Mouse (Mus musculus): ENCODE measurements around the gene Vegfb. TPM values are rescaled to one million over a fixed set of nuclear protein-coding genes. Genes with fewer than 3 reads are reported as not detected.

The Vegfb gene
- polyA plus RNA-seq, 1 experiment from 2014 or later = 43.9 TPM

DNA sequence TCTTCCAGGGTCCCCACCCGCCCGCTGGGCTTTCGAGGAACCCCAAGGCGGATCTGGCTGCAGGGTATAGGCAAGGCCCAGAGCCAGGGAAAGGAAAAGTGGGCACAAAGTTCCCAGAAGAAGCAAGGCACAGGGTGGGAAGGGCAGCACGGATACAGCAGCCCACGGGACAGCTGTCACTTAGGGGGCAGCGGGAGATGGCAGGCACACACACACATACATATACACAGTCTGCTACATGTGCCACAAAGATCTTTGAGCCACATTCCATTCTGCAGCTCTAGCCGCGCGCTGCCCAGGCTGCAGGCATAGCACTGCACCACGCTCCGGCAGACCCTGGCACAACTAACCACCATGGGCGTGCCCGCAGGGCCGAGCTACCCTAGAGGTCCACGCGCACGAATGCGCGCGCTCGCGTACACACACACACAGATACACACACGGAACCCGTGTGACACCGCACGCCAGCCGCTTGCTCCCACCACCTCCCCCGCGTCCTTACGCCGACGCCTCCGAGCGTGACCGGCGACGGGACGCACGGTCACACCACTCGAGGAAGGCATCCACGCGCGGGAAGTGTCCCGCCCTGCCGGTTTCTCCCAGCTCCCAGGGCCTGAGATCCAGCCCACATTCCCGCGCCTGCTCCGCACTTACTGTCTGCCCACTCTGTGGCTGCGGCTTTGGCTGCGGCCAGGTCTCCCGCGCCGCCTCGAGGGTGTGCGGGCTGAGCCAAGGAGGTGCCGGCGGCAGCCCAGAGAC is 53.8 kb downstream of the Vegfb start:
- peaks cover 72% of the 10 kb centered on the region for H3K27me3 ChIP-seq (replicated peaks; ENCODE audit: control insufficient read depth, insufficient read depth, low read length)
- peak overlapping the region; percentile 37 for H3K4me3 ChIP-seq (ENCODE audit: low read depth, low read length)
- peak; percentile 70 for ATAC-seq (ENCODE audit: low read depth)
- no peaks in the 10 kb centered on the region for H3K36me3 ChIP-seq (ENCODE audit: control insufficient read depth, insufficient read depth, low read length)
- peaks cover 6% of the 10 kb centered on the region; the same call in 1 of the 2 replicates for H3K4me1 ChIP-seq (ENCODE audit: control insufficient read depth, insufficient read depth, low read length)
- DNase-seq (ENCODE audit: low spot score) = peak; percentile 39
- no peak overlapping the region for H3K27ac ChIP-seq (replicated peaks; ENCODE audit: low read depth, low read length)
- H3K9me3 ChIP-seq (ENCODE audit: control insufficient read depth, low read length) = no peaks in the 10 kb centered on the region
- WGBS = 4% methylated on average over 39 of the region's 58 CpGs
- H3K9ac ChIP-seq (ENCODE audit: low read depth, low read length) = peak overlapping the region; percentile 52
- peak overlapping the region; percentile 61 for H3K4me2 ChIP-seq (ENCODE audit: low read depth, low read length)

DNA sequence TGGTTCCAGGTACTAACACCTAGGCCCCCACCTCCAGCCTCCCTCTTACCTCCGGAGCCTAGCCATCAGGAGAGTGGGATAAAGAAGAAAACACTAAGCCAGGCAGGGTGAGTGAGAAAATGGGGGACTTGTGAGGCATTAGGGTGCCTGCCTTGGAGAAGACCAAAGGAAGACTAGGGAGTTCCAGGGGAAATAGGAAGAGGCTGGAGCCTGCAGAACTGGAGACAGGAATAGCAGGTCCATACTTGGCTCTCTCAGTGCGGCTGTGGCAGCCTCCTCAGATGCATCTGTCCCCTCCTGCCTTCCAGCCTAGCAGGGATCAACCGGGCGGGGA is 54.4 kb downstream of the Vegfb start:
- DNase-seq (ENCODE audit: low spot score) (no peak), ATAC-seq (ENCODE audit: low read depth) (no peak)
- 24% methylated on average over 4 of the region's 4 CpGs for WGBS
- Histone ChIP-seq H3K27me3 (replicated peaks; ENCODE audit: control insufficient read depth, insufficient read depth, low read length) (peaks cover 76% of the 10 kb centered on the region), H3K36me3 (ENCODE audit: control insufficient read depth, insufficient read depth, low read length) (no peaks in the 10 kb centered on the region), H3K27ac (replicated peaks; ENCODE audit: low read depth, low read length) (no peak overlapping the region), H3K4me2 (ENCODE audit: low read depth, low read length) (peak overlapping the region; percentile 61), H3K4me3 (ENCODE audit: low read depth, low read length) (peak overlapping the region; percentile 37), H3K9me3 (ENCODE audit: control insufficient read depth, low read length) (no peaks in the 10 kb centered on the region), H3K4me1 (ENCODE audit: control insufficient read depth, insufficient read depth, low read length) (peaks cover 6% of the 10 kb centered on the region; the same call in 1 of the 2 replicates), H3K9ac (ENCODE audit: low read depth, low read length) (no peak overlapping the region)

Other genes starting within 250 kb of the Vegfb start
- 27.1 and 27.9 TPM in 2 replicates for gene Rps6ka4, start 147.0 kb downstream of the Vegfb start, polyA plus RNA-seq (2014; fragmentation: Nextera tagmentation; extraction: Ambion mirVana)
- gene Ccdc88b, start 129.4 kb downstream of the Vegfb start, polyA plus RNA-seq (2014; fragmentation: Nextera tagmentation; extraction: Ambion mirVana) = 1.2 and 1.3 TPM in 2 replicates
- gene Trmt112, start 78.0 kb downstream of the Vegfb start, polyA plus RNA-seq (2014; fragmentation: Nextera tagmentation; extraction: Ambion mirVana) = 137 and 143 TPM in 2 replicates
- 218 and 243 TPM in 2 replicates for gene Prdx5, start 77.5 kb downstream of the Vegfb start, polyA plus RNA-seq (2014; fragmentation: Nextera tagmentation; extraction: Ambion mirVana)
- 4.7 and 4.8 TPM in 2 replicates for gene Esrra, start 65.8 kb downstream of the Vegfb start, polyA plus RNA-seq (2014; fragmentation: Nextera tagmentation; extraction: Ambion mirVana)
- 3.4 and 4.8 TPM in 2 replicates for gene Catsperz, start 62.3 kb downstream of the Vegfb start, polyA plus RNA-seq (2014; fragmentation: Nextera tagmentation; extraction: Ambion mirVana)
- gene Kcnk4, start 53.1 kb downstream of the Vegfb start, polyA plus RNA-seq (2014; fragmentation: Nextera tagmentation; extraction: Ambion mirVana) = 1.0 and 1.6 TPM in 2 replicates
- 70.7 and 83.3 TPM in 2 replicates for gene Bad, start 45.8 kb downstream of the Vegfb start, polyA plus RNA-seq (2014; fragmentation: Nextera tagmentation; extraction: Ambion mirVana)
- gene Gpr137, start 45.2 kb downstream of the Vegfb start, polyA plus RNA-seq (2014; fragmentation: Nextera tagmentation; extraction: Ambion mirVana) = 29.7 and 35.0 TPM in 2 replicates
- gene Ppp1r14b, start 12.7 kb downstream of the Vegfb start, polyA plus RNA-seq (2014; fragmentation: Nextera tagmentation; extraction: Ambion mirVana) = 277 and 302 TPM in 2 replicates
- gene Plcb3, start 11.2 kb downstream of the Vegfb start, polyA plus RNA-seq (2014; fragmentation: Nextera tagmentation; extraction: Ambion mirVana) = 31.4 and 36.8 TPM in 2 replicates
- gene Fkbp2, start 7.2 kb downstream of the Vegfb start, polyA plus RNA-seq (2014; fragmentation: Nextera tagmentation; extraction: Ambion mirVana) = 72.4 and 81.0 TPM in 2 replicates
- 21.7 and 22.1 TPM in 2 replicates for gene Dnajc4, start 4.9 kb upstream of the Vegfb start, polyA plus RNA-seq (2014; fragmentation: Nextera tagmentation; extraction: Ambion mirVana)
- 21.9 and 22.9 TPM in 2 replicates for gene Nudt22, start 8.5 kb upstream of the Vegfb start, polyA plus RNA-seq (2014; fragmentation: Nextera tagmentation; extraction: Ambion mirVana)
- gene Trpt1, start 8.5 kb upstream of the Vegfb start, polyA plus RNA-seq (2014; fragmentation: Nextera tagmentation; extraction: Ambion mirVana) = 10.1 and 13.4 TPM in 2 replicates
- gene Fermt3, start 31.8 kb upstream of the Vegfb start, polyA plus RNA-seq (2014; fragmentation: Nextera tagmentation; extraction: Ambion mirVana) = 10.4 and 10.8 TPM in 2 replicates
- 216 and 228 TPM in 2 replicates for gene Stip1, start 52.3 kb upstream of the Vegfb start, polyA plus RNA-seq (2014; fragmentation: Nextera tagmentation; extraction: Ambion mirVana)
- 27.1 and 30.3 TPM in 2 replicates for gene Macrod1, start 69.2 kb upstream of the Vegfb start, polyA plus RNA-seq (2014; fragmentation: Nextera tagmentation; extraction: Ambion mirVana)
- gene Flrt1, start 118.1 kb upstream of the Vegfb start, polyA plus RNA-seq (2014; fragmentation: Nextera tagmentation; extraction: Ambion mirVana) = 10.4 and 10.5 TPM in 2 replicates
- gene Otub1, start 218.7 kb upstream of the Vegfb start, polyA plus RNA-seq (2014; fragmentation: Nextera tagmentation; extraction: Ambion mirVana) = 172 and 199 TPM in 2 replicates
- 995 and 1,073 TPM in 2 replicates for gene Cox8a, start 230.0 kb upstream of the Vegfb start, polyA plus RNA-seq (2014; fragmentation: Nextera tagmentation; extraction: Ambion mirVana)